In genomic region chr2:103274803-103275202, GRCm38 (mm10) we compare ENCODE assay signal across 21 mouse cellular contexts. TPM values are rescaled to one million over a fixed set of nuclear protein-coding genes. Genes with fewer than 3 reads are reported as not detected.
DNase-seq lines count a peak whose midpoint lies in the region; ATAC-seq lines count a peak whose summit lies in the region.
"Had no signal": no experiment of that assay in that cellular context is flagged by ENCODE, and none has a peak within 500 bp of the region (broad histone marks: within the 10 kb centered on the region; RNA-seq: fewer than 3 reads in every experiment).

No protein-coding gene starts in this region.

- no peak overlapping the region for H3K9ac ChIP-seq in midbrain, embryonic 16.5 days (ENCODE audit: low read depth, low read length)
- H3K9ac ChIP-seq: limb, embryonic 13.5 days; liver, embryonic 15.5 days; midbrain, embryonic 13.5 days had no signal

- DNase-seq in left cerebral cortex, adult 18-20 months (ENCODE audit: low spot score in 2 of 2): peak; percentile 43 to 55
- DNase-seq in left cerebral cortex, postnatal 10 days (ENCODE audit: extremely low spot score in 1 of 2, low spot score in 2 of 2): no peak
- DNase-seq in fibroblast of lung, adult 2 months (ENCODE audit: low read depth): peak; percentile 65
- peak; percentile 47 to 52 for DNase-seq in left cerebral cortex, postnatal 36 days (ENCODE audit: low spot score in 2 of 2)
- DNase-seq in right cerebral cortex, postnatal 10 days (ENCODE audit: low spot score in 2 of 2): peak; percentile 34
- DNase-seq in cerebellum, postnatal 36 days: no peak
- DNase-seq: cerebellum, postnatal 25 days; gastrocnemius, postnatal 36 days; heart, postnatal 4 days; kidney, adult 18-20 months; kidney, postnatal 25 days; thymus, postnatal 25 days had no signal

- H3K27me3 ChIP-seq in midbrain, embryonic 16.5 days (ENCODE audit: control insufficient read depth, insufficient read depth, low read depth, low read length): no peaks in the 10 kb centered on the region
- H3K27me3 ChIP-seq: limb, embryonic 13.5 days; liver, embryonic 15.5 days; midbrain, embryonic 13.5 days had no signal

- no peaks in the 10 kb centered on the region for H3K9me3 ChIP-seq in midbrain, embryonic 16.5 days (replicated peaks; ENCODE audit: control insufficient read depth, low read length, poor library complexity, severe bottlenecking)
- H3K9me3 ChIP-seq: limb, embryonic 13.5 days; liver, embryonic 15.5 days; midbrain, embryonic 13.5 days had no signal

- no peak overlapping the region for H3K4me3 ChIP-seq in midbrain, embryonic 16.5 days (ENCODE audit: low read depth, low read length)
- H3K4me3 ChIP-seq: erythroblast, embryonic 14.5 days; limb, embryonic 13.5 days; liver, embryonic 15.5 days; midbrain, embryonic 13.5 days had no signal

- no peak overlapping the region for H3K27ac ChIP-seq in midbrain, embryonic 16.5 days (ENCODE audit: low read length)
- H3K27ac ChIP-seq: hindbrain, postnatal 0 days; limb, embryonic 13.5 days; liver, embryonic 15.5 days; midbrain, embryonic 13.5 days had no signal

- intact Hi-C loops in left cerebral cortex, postnatal 10 days (cut with DNase I): no loop called here
- intact Hi-C loops in left cerebral cortex, postnatal 36 days (cut with DNase I): no loop called here

- no peak for ATAC-seq in midbrain, embryonic 16.5 days
- ATAC-seq: forebrain, embryonic 16.5 days; hindbrain, postnatal 0 days; midbrain, embryonic 13.5 days had no signal

- H3K36me3 ChIP-seq in midbrain, embryonic 16.5 days (ENCODE audit: control insufficient read depth, insufficient read depth, low read length): no peaks in the 10 kb centered on the region
- H3K36me3 ChIP-seq: limb, embryonic 13.5 days; liver, embryonic 15.5 days; midbrain, embryonic 13.5 days had no signal

- no peaks in the 10 kb centered on the region for H3K4me1 ChIP-seq in midbrain, embryonic 16.5 days (ENCODE audit: control insufficient read depth, insufficient read depth, low read length)
- H3K4me1 ChIP-seq: limb, embryonic 13.5 days; liver, embryonic 15.5 days; midbrain, embryonic 13.5 days had no signal

- no peak overlapping the region for H3K4me2 ChIP-seq in midbrain, embryonic 16.5 days (ENCODE audit: low read length)
- H3K4me2 ChIP-seq: limb, embryonic 13.5 days; liver, embryonic 15.5 days; midbrain, embryonic 13.5 days had no signal

- 95% methylated on average over 2 of the region's 2 CpGs for WGBS in midbrain, embryonic 16.5 days

RNA-seq across cellular contexts. Expression of gene Ehf, which starts 28.3 kb away (rescaled TPM):
- total RNA-seq in left cerebral cortex, adult 18-20 months (2021): under 1 TPM in 1 of 2 experiments, not detected in 1; 0.07 TPM
- total RNA-seq in left cerebral cortex, postnatal 10 days (2021): under 1 TPM; 0.24 to 0.57 TPM
- total RNA-seq in left cerebral cortex, postnatal 36 days (2021): under 1 TPM in 1 of 2 experiments, not detected in 1; 0.11 TPM
- 0.10 and 0.19 TPM in 2 replicates for polyA plus RNA-seq in midbrain, embryonic 16.5 days (2015; fragmentation: Nextera tagmentation; extraction: Ambion mirVana)
- total RNA-seq: heart, postnatal 4 days; hindbrain, postnatal 0 days; layer of hippocampus, postnatal 10 days; megakaryocyte progenitor cell, adult 5-6 weeks had no signal

Comparison
In these comparisons a context has a peak if more than half of its experiments do, and no peak if none do; other contexts are left out.
1. DNase-seq: peak in left cerebral cortex, adult 18-20 months (2 of 2), fibroblast of lung, adult 2 months (single experiment), left cerebral cortex, postnatal 36 days (2 of 2) and right cerebral cortex, postnatal 10 days (2 of 2); none in left cerebral cortex, postnatal 10 days (0 of 2) and cerebellum, postnatal 36 days (0 of 2).